Mouse (Mus musculus) layer of hippocampus, postnatal 10 days (tissue): ENCODE data around the gene Zfand2a. TPM values are rescaled to one million over a fixed set of nuclear protein-coding genes. Genes with fewer than 3 reads are reported as not detected.

Source experiments
- DNase-seq, 2 experiments: peaks; one replicate each; pipeline ENCODE4 v3.0.0; 2021; ENCODE audit warnings: low spot score in 2 of 2
- total RNA-seq, 2 experiments: library from RNA; stranded (reverse); gene quantifications; 2 replicates each; pipeline ENCODE4 v1.2.3; 2021

Gene Zfand2a
- total RNA-seq, 2 experiments from 2014 or later = 78.9 to 81.7 TPM

GRCm38 (mm10) chr5:139432747-139433508, 51.4 kb downstream of the Zfand2a start:
- DNase-seq = no peak

- DNase-seq = peak in 1 of 2 experiments; percentile 13
These were observed 52.0 kb downstream of the Zfand2a start for GRCm38 (mm10) chr5:139432333-139432732.

GRCm38 (mm10) chr5:139429818-139430341, 54.5 kb downstream of the Zfand2a start:
- no peak for DNase-seq

GRCm38 (mm10) chr5:139427989-139428388, 56.4 kb downstream of the Zfand2a start:
- no peak for DNase-seq

- DNase-seq = no peak
These were observed 57.3 kb downstream of the Zfand2a start for GRCm38 (mm10) chr5:139427001-139427400.

GRCm38 (mm10) chr5:139425198-139425597, 59.2 kb downstream of the Zfand2a start:
- DNase-seq = no peak

- DNase-seq = peak in 1 of 2 experiments; percentile 70
These were observed 61.1 kb downstream of the Zfand2a start, which contains the start of gene Gper1 for GRCm38 (mm10) chr5:139423026-139423865. TSS of gene Gper1 (plus strand) at chr5:139423151.

Other genes with a start within 250 kb of the Zfand2a start
- 10 to 100 TPM; 51.7 to 60.2 TPM for gene Get4, start 232.2 kb downstream of the Zfand2a start, total RNA-seq
- 100 to 1,000 TPM; 255 to 270 TPM for gene Adap1, start 158.9 kb downstream of the Zfand2a start, total RNA-seq
- gene Cox19, start 133.1 kb downstream of the Zfand2a start, total RNA-seq = 10 to 100 TPM; 74.9 to 79.5 TPM
- not detected for gene Cyp2w1, start 131.9 kb downstream of the Zfand2a start, total RNA-seq
- 1 to 10 TPM; 6.8 to 7.8 TPM for gene Gpr146, start 106.9 kb downstream of the Zfand2a start, total RNA-seq
- gene C130050O18Rik, start 79.3 kb downstream of the Zfand2a start, total RNA-seq = under 1 TPM; 0.22 to 0.32 TPM
- gene Gper1, start 61.4 kb downstream of the Zfand2a start, total RNA-seq = 1 to 10 TPM; 3.7 to 3.8 TPM
- 10 to 100 TPM; 19.3 to 21.0 TPM for gene 3110082I17Rik, start 24.0 kb downstream of the Zfand2a start, total RNA-seq
- under 1 TPM in 1 of 2 experiments, not detected in 1; 0.13 TPM for gene Uncx, start 58.9 kb upstream of the Zfand2a start, total RNA-seq